Mouse (Mus musculus) liver, postnatal 0 days (tissue): Measurements from ENCODE around the gene Gpn3. TPM values are rescaled to one million over a fixed set of nuclear protein-coding genes. Genes with fewer than 3 reads are reported as not detected.

Source experiments
- ATAC-seq: fragments of 200-750 bp; cut with Nextera tagmentation; 2 replicates; pipeline ENCODE4 v1.8.0; 2017; ENCODE audit warnings: mild to moderate bottlenecking, moderate library complexity
- DNase-seq: peaks from one replicate; pipeline ENCODE4 v3.0.0-alpha.2; 2016
- H3K27ac ChIP-seq: fragments of 300-500 bp; sonication (generic); 2 replicates; pipeline ENCODE4 v1.5.1; 2014; ENCODE audit warnings: antibody characterized with exemption, moderate library complexity, mild to moderate bottlenecking, low read depth
- H3K27me3 ChIP-seq: fragments of 300-500 bp; sonication (generic); 2 replicates; pipeline ENCODE4 v1.6.1; 2014; ENCODE audit warnings: low read length, control low read depth, mixed read lengths; ENCODE audit not compliant: insufficient read depth
- H3K36me3 ChIP-seq: fragments of 300-500 bp; sonication (generic); replicated peaks from 2 replicates; pipeline ENCODE4 v1.6.1; 2014; ENCODE audit warnings: mild to moderate bottlenecking, control low read depth, low read length, moderate library complexity, mixed read lengths; ENCODE audit not compliant: insufficient read depth
- H3K4me1 ChIP-seq: fragments of 300-500 bp; sonication (generic); 2 replicates; pipeline ENCODE4 v1.6.1; 2014; ENCODE audit warnings: antibody characterized with exemption, mild to moderate bottlenecking, control low read depth; ENCODE audit not compliant: insufficient read depth
- H3K4me2 ChIP-seq: fragments of 300-500 bp; sonication (generic); 2 replicates; pipeline ENCODE4 v1.6.1; 2014; ENCODE audit warnings: low read depth, mild to moderate bottlenecking, low read length, moderate library complexity, mixed read lengths
- H3K4me3 ChIP-seq: fragments of 300-500 bp; sonication (generic); 2 replicates; pipeline ENCODE4 v1.5.1; 2014; ENCODE audit warnings: low read depth, low read length
- H3K9ac ChIP-seq: fragments of 300-500 bp; sonication (generic); replicated peaks from 2 replicates; pipeline ENCODE4 v1.6.1; 2014; ENCODE audit warnings: mild to moderate bottlenecking, moderate library complexity
- H3K9me3 ChIP-seq: fragments of 300-500 bp; sonication (generic); 2 replicates; pipeline ENCODE4 v1.6.1; 2016; ENCODE audit warnings: mild to moderate bottlenecking, control low read depth, low read length, mixed read lengths
- CTCF ChIP-seq: sonication (generic); IDR thresholded peaks from 2 replicates; pipeline ENCODE4 v1.5.1; 2016; ENCODE audit warnings: antibody characterized with exemption, low read depth
- EP300 ChIP-seq: IDR thresholded peaks from 2 replicates; pipeline ENCODE4 v1.6.1; 2016; ENCODE audit warnings: antibody characterized with exemption, low read depth, mild to moderate bottlenecking
- WGBS: fragments of 180-500 bp; shearing (Covaris S2); extraction: QIAGEN DNeasy Blood & Tissue Kit; methylation state at CpG from one replicate; pipeline ENCODE4 v1.1.7; 2014; ENCODE audit not compliant: insufficient replicate concordance; 5-methylcytosine and 5-hydroxymethylcytosine counted together
- polyA plus RNA-seq: library from polyadenylated mRNA; unstranded; fragments of >200 nt; fragmentation: Nextera tagmentation; extraction: Ambion mirVana; gene quantifications from 2 replicates; pipeline ENCODE4 v1.2.1, GENCODE M21; 2015

The Gpn3 gene
- 25.2 and 26.7 TPM in 2 replicates for polyA plus RNA-seq

DNA sequence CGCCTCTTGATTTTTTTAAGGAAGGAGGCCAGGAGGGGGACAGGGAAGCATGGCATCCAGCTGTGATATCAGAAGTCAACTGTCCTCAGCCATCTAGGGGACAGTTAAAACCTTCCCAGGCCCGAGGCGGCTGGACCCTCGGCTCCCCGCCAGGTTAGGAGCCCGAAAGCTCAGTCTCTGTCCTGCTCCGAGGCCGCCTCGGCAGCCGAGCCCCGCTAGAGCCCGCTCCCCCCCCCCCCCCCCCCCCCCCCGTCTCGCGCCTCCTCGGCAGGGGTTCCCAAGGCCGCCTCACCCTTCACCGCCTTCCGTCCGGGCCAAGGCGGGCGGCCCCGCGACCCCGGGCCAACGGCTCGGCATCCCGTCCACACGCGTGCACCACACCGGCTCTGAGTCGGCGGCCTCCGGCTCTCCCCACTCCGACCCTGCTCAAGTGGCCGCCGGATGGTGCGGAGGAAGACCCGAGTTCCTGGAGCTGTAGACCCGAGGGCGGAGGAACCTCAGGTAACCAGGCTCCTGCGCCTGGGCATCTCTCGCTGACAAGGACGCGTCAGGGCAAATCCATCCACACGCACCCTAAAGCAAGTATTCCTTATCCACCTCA lies at the start of gene Gpn3:
TSS of gene Gpn3 (plus strand) at position 286 of the 601 bp plus-strand sequence.
- peak; percentile 66 for ATAC-seq
- peaks cover 19% of the 10 kb centered on the region for H3K36me3 ChIP-seq
- no peaks in the 10 kb centered on the region for H3K27me3 ChIP-seq
- H3K4me2 ChIP-seq = peak within 1 kb of the TSS; percentile 96
- H3K27ac ChIP-seq = peak within 1 kb of the TSS; percentile 97
- peak within 1 kb of the TSS; percentile 92 for H3K4me3 ChIP-seq
- peak within 1 kb of the TSS; percentile 92 for H3K9ac ChIP-seq
- no peaks in the 10 kb centered on the region for H3K9me3 ChIP-seq
- H3K4me1 ChIP-seq = peaks cover 8% of the 10 kb centered on the region; the same call in 1 of the 2 replicates
- TF ChIP-seq EP300 (no peak), CTCF (no peak)
- DNase-seq = no peak
- 4% methylated on average over 23 of the region's 46 CpGs for WGBS

DNA sequence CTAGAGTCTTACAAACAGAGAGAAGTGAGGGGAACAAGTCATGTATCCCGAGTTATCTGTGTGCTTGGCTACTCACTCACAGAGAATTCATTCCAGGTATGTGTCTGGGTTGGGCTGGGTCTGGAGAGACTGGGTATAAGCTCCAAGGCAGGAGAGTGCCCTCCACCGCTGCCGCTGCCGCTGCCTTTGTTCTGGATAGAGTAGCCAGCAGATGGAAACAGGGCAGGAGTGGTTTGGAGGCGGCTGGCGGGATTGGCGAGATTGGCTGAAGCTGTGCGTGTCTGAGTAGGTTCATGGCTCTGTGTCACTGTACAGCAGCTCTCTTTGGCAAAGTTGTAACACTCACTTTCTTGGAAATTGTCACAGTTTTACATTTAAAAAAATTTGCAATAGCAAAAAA lies 48.2 kb upstream of the Gpn3 start:
- H3K27me3 ChIP-seq = no peaks in the 10 kb centered on the region
- H3K36me3 ChIP-seq = peaks cover 35% of the 10 kb centered on the region
- H3K9ac ChIP-seq = no peak overlapping the region
- no peak overlapping the region for H3K27ac ChIP-seq
- no peak overlapping the region for H3K4me3 ChIP-seq
- no peaks in the 10 kb centered on the region for H3K9me3 ChIP-seq
- DNase-seq = no peak
- no peak for ATAC-seq
- WGBS = 84% methylated on average over 8 of the region's 8 CpGs
- no peak for TF ChIP-seq EP300
- no peak for TF ChIP-seq CTCF
- no peak overlapping the region for H3K4me2 ChIP-seq
- H3K4me1 ChIP-seq = no peaks in the 10 kb centered on the region

- no peak for DNase-seq
- no peaks in the 10 kb centered on the region for H3K9me3 ChIP-seq
- 85% methylated on average over 23 of the region's 23 CpGs for WGBS
- no peak for ATAC-seq
- H3K4me3 ChIP-seq = no peak overlapping the region
- TF ChIP-seq EP300 (no peak), CTCF (no peak)
- no peak overlapping the region for H3K4me2 ChIP-seq
- H3K36me3 ChIP-seq = peaks cover 35% of the 10 kb centered on the region
- H3K9ac ChIP-seq = no peak overlapping the region
- H3K27me3 ChIP-seq = no peaks in the 10 kb centered on the region
- no peak overlapping the region for H3K27ac ChIP-seq
- H3K4me1 ChIP-seq = 0 out of 2 replicates have a peak, but pooled peaks cover 1% of the 10 kb centered on the region
Observed at GRCm38 (mm10) chr5:122324608-122325431, 46.9 kb upstream of the Gpn3 start.

DNA sequence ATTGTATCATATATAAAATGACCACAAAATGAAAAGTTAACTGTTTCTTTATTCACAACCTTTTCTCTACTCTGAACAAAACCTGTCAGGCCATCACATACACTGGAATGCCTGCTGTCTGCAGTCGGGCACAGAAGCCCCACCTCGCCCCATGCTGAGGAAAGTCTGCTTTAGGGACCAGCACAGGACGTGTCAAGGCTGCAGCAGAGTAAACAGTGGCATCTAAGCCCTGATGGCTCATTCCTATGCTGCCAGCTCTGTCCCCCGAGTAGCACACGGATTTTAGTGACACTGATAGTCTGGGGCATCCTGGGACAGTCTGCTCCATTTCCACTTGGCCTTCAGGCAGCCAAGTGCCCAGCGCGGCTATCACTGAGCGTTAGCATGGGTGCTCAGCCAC lies 46.2 kb upstream of the Gpn3 start:
- 0 out of 2 replicates have a peak, but pooled peaks cover 2% of the 10 kb centered on the region for H3K4me1 ChIP-seq
- TF ChIP-seq CTCF = no peak
- TF ChIP-seq EP300 = no peak
- H3K27me3 ChIP-seq = no peaks in the 10 kb centered on the region
- H3K4me2 ChIP-seq = no peak overlapping the region
- no peaks in the 10 kb centered on the region for H3K9me3 ChIP-seq
- no peak overlapping the region for H3K4me3 ChIP-seq
- 86% methylated on average over 8 of the region's 8 CpGs for WGBS
- peaks cover 30% of the 10 kb centered on the region for H3K36me3 ChIP-seq
- no peak for ATAC-seq
- no peak overlapping the region for H3K9ac ChIP-seq
- DNase-seq = no peak
- H3K27ac ChIP-seq = no peak overlapping the region

DNA sequence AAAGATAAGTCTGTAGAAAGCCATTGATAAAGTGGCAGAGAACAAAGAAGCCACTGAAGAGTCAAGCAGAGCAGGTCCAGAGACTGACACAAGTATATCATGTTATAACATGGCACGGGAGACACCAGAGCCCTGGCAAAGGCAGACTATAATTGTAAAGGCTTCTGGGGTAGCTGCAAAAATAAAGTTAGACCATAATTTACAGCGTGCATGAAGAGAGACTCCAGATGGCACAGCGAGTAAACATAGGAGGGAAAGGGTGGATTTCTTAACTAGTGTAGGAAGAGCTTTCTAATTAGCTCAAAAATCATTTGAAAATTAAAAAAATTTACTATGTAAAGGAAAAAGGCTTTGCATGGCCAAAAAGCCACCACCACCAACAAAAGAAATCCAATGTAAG lies 44.4 kb upstream of the Gpn3 start:
- 83% methylated on average over 3 of the region's 3 CpGs for WGBS
- H3K27ac ChIP-seq = no peak overlapping the region
- no peak for TF ChIP-seq EP300
- no peak for TF ChIP-seq CTCF
- H3K27me3 ChIP-seq = no peaks in the 10 kb centered on the region
- H3K36me3 ChIP-seq = peaks cover 12% of the 10 kb centered on the region
- H3K4me2 ChIP-seq = no peak overlapping the region
- DNase-seq = no peak
- 0 out of 2 replicates have a peak, but pooled peaks cover 2% of the 10 kb centered on the region for H3K4me1 ChIP-seq
- H3K9ac ChIP-seq = no peak overlapping the region
- H3K4me3 ChIP-seq = no peak overlapping the region
- H3K9me3 ChIP-seq = no peaks in the 10 kb centered on the region
- no peak for ATAC-seq

DNA sequence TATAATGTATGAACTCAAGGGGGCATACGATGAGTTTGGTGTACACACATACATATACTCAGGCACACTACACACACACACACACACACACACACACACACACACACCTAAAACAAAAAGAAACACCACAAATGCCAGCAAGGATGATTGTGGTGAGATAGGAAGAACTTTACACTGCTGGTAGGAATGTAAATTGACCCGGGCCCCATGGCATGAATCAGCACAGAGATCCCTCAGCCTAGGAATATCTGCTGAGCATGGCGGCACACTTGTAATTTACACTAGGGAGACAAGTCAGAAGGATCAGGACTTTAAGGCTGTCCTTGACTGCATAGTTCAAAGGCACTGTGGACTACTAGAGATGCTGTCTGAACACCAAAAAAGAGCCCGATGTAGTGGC lies 41.4 kb upstream of the Gpn3 start:
- no peak for DNase-seq

More for the DNA sequence above, 41.4 kb upstream of the Gpn3 start:
- Histone ChIP-seq H3K9me3 (no peaks in the 10 kb centered on the region), H3K4me2 (no peak overlapping the region), H3K27ac (no peak overlapping the region), H3K9ac (no peak overlapping the region), H3K4me1 (0 out of 2 replicates have a peak, but pooled peaks cover 2% of the 10 kb centered on the region), H3K36me3 (peaks cover 4% of the 10 kb centered on the region; the same call in 1 of the 2 replicates), H3K27me3 (no peaks in the 10 kb centered on the region), H3K4me3 (no peak overlapping the region)
- no peak for ATAC-seq
- no peak for TF ChIP-seq CTCF
- no peak for TF ChIP-seq EP300
- WGBS = 75% methylated on average over 4 of the region's 4 CpGs
